Mouse (Mus musculus) liver, embryonic 14.5 days (tissue): Measurements from ENCODE around the gene Exph5. TPM values are rescaled to one million over a fixed set of nuclear protein-coding genes. Genes with fewer than 3 reads are reported as not detected.

Experiments used
- ATAC-seq: fragments of 200-750 bp; cut with Nextera tagmentation; 2 replicates; pipeline ENCODE4 v1.8.0; 2017; ENCODE audit warnings: moderate number of reproducible peaks, mild to moderate bottlenecking, moderate library complexity; ENCODE audit not compliant: insufficient read depth
- DNase-seq, 3 experiments: peaks; one replicate each; pipeline ENCODE4 v3.0.0-alpha.2; 2012 to 2013; ENCODE audit warnings: low read depth in 3 of 3, low spot score in 3 of 3
- H3K27ac ChIP-seq: fragments of 300-500 bp; sonication (generic); 2 replicates; pipeline ENCODE4 v1.5.1; 2014; ENCODE audit warnings: moderate library complexity, mild to moderate bottlenecking, control low read depth, inconsistent platforms
- H3K27me3 ChIP-seq: fragments of 300-500 bp; sonication (generic); 2 replicates; pipeline ENCODE4 v1.6.1; 2014; ENCODE audit warnings: mild to moderate bottlenecking, low read length, moderate library complexity; ENCODE audit not compliant: control insufficient read depth, insufficient read depth
- H3K36me3 ChIP-seq: fragments of 300-500 bp; sonication (generic); replicated peaks from 2 replicates; pipeline ENCODE4 v1.6.1; 2014; ENCODE audit warnings: low read depth; ENCODE audit not compliant: control insufficient read depth, insufficient read depth
- H3K4me1 ChIP-seq, 2 experiments: fragments of 200-500 bp in 1 of 2; fragments of 300-500 bp in 1 of 2; sonication (generic) in 1 of 2; replicated peaks; 2 replicates each; pipeline ENCODE4 v1.6.1; 2012 to 2014; ENCODE audit warnings: antibody characterized with exemption in 1 of 2, inconsistent platforms in 1 of 2, low read length in 1 of 2; ENCODE audit not compliant: control insufficient read depth in 2 of 2, insufficient read depth in 2 of 2
- H3K4me2 ChIP-seq: fragments of 300-500 bp; sonication (generic); 2 replicates; pipeline ENCODE4 v1.6.1; 2014; ENCODE audit warnings: low read depth, mild to moderate bottlenecking, control low read depth, moderate library complexity
- H3K4me3 ChIP-seq, 2 experiments: fragments of 200-500 bp in 1 of 2; fragments of 300-500 bp in 1 of 2; sonication (generic) in 1 of 2; 2 replicates each; pipeline ENCODE4 v1.5.1; 2012 to 2014; ENCODE audit warnings: low read depth in 2 of 2, low read length in 2 of 2, mild to moderate bottlenecking in 2 of 2, control low read depth in 1 of 2, inconsistent platforms in 1 of 2, moderate library complexity in 1 of 2; ENCODE audit not compliant: insufficient read depth in 1 of 2
- H3K9ac ChIP-seq: fragments of 300-500 bp; sonication (generic); replicated peaks from 2 replicates; pipeline ENCODE4 v1.6.1; 2014; ENCODE audit warnings: mild to moderate bottlenecking, control low read depth, moderate library complexity
- H3K9me3 ChIP-seq: fragments of 300-500 bp; sonication (generic); 2 replicates; pipeline ENCODE4 v1.6.1; 2016; ENCODE audit warnings: low read length, mixed read lengths; ENCODE audit not compliant: control insufficient read depth
- CTCF ChIP-seq: IDR thresholded peaks from 2 replicates; pipeline ENCODE4 v1.5.1; 2016; ENCODE audit warnings: antibody characterized with exemption, low read depth, control low read depth
- EP300 ChIP-seq: IDR thresholded peaks from 2 replicates; pipeline ENCODE4 v1.6.1; 2016; ENCODE audit warnings: antibody characterized with exemption, low read depth
- WGBS: fragments of 180-500 bp; shearing (Covaris S2); extraction: QIAGEN DNeasy Blood & Tissue Kit; methylation state at CpG from one replicate; pipeline ENCODE4 v1.1.7; 2014; ENCODE audit not compliant: insufficient replicate concordance; 5-methylcytosine and 5-hydroxymethylcytosine counted together
- polyA plus RNA-seq, 2 experiments: library from polyadenylated mRNA; depleted of rRNA in 1 of 2; stranded (reverse) in 1 of 2; unstranded in 1 of 2; fragments of >200 nt; fragmentation: Nextera tagmentation in 1 of 2; extraction: Ambion mirVana in 1 of 2; gene quantifications; 2 replicates each; pipeline versions ENCODE4 v1.2.1 to v1.2.3; 2012 to 2014

The Exph5 gene
- polyA plus RNA-seq, 2 experiments = 0.13 to 0.37 TPM

- WGBS = 52% methylated on average over 3 of the region's 3 CpGs
- no peak for DNase-seq
Observed at GRCm38 (mm10) chr9:53335131-53335530, 33.7 kb downstream of the Exph5 start.

GRCm38 (mm10) chr9:53339603-53340002, 38.1 kb downstream of the Exph5 start:
- Histone ChIP-seq H3K27me3 (no peaks in the 10 kb centered on the region), H3K4me2 (no peak overlapping the region), H3K9me3 (no peaks in the 10 kb centered on the region), H3K36me3 (no peaks in the 10 kb centered on the region), H3K9ac (no peak overlapping the region), H3K4me1 (no peaks in the 10 kb centered on the region), H3K27ac (no peak overlapping the region), H3K4me3 (no peak overlapping the region)
- no peak for DNase-seq
- WGBS = 67% methylated on average over 7 of the region's 7 CpGs
- TF ChIP-seq CTCF (no peak), EP300 (no peak)
- ATAC-seq = no peak

More at GRCm38 (mm10) chr9:53335131-53335530, 33.7 kb downstream of the Exph5 start:
- no peak overlapping the region for H3K27ac ChIP-seq
- H3K4me3 ChIP-seq = no peak overlapping the region
- no peak overlapping the region for H3K9ac ChIP-seq
- no peak overlapping the region for H3K4me2 ChIP-seq
- TF ChIP-seq EP300 = no peak
- TF ChIP-seq CTCF = no peak
- H3K27me3 ChIP-seq = no peaks in the 10 kb centered on the region
- ATAC-seq = no peak
- H3K36me3 ChIP-seq = no peaks in the 10 kb centered on the region
- H3K9me3 ChIP-seq = no peaks in the 10 kb centered on the region
- H3K4me1 ChIP-seq = no peaks in the 10 kb centered on the region

GRCm38 (mm10) chr9:53340328-53340916, 39.0 kb downstream of the Exph5 start:
- H3K9ac ChIP-seq = no peak overlapping the region
- H3K4me3 ChIP-seq = peak overlapping the region; percentile 28 to 56
- no peaks in the 10 kb centered on the region for H3K36me3 ChIP-seq
- 34% methylated on average over 17 of the region's 17 CpGs for WGBS
- DNase-seq = no peak
- no peak overlapping the region for H3K27ac ChIP-seq
- ATAC-seq = no peak
- no peaks in the 10 kb centered on the region for H3K9me3 ChIP-seq
- peak overlapping the region; percentile 24 for H3K4me2 ChIP-seq
- H3K27me3 ChIP-seq = no peaks in the 10 kb centered on the region
- no peaks in the 10 kb centered on the region for H3K4me1 ChIP-seq
- TF ChIP-seq CTCF (no peak), EP300 (no peak)

- DNase-seq = no peak
- Histone ChIP-seq H3K27me3 (no peaks in the 10 kb centered on the region), H3K4me3 (peak overlapping the region; percentile 28 to 56), H3K9ac (no peak overlapping the region), H3K4me1 (no peaks in the 10 kb centered on the region), H3K4me2 (peak overlapping the region; percentile 3), H3K9me3 (no peaks in the 10 kb centered on the region), H3K36me3 (no peaks in the 10 kb centered on the region), H3K27ac (no peak overlapping the region)
- ATAC-seq = no peak
- TF ChIP-seq CTCF = no peak
- no peak for TF ChIP-seq EP300
- 8% methylated on average over 14 of the region's 14 CpGs for WGBS
Observed at GRCm38 (mm10) chr9:53340969-53341368, 39.5 kb downstream of the Exph5 start.

- Histone ChIP-seq H3K4me1 (no peaks in the 10 kb centered on the region), H3K4me3 (no peak overlapping the region), H3K9ac (no peak overlapping the region), H3K9me3 (no peaks in the 10 kb centered on the region), H3K36me3 (no peaks in the 10 kb centered on the region), H3K27me3 (no peaks in the 10 kb centered on the region), H3K27ac (no peak overlapping the region), H3K4me2 (no peak overlapping the region)
- TF ChIP-seq CTCF (no peak), EP300 (no peak)
- DNase-seq = no peak
- WGBS = 48% methylated on average over 3 of the region's 3 CpGs
- no peak for ATAC-seq
Observed at GRCm38 (mm10) chr9:53341981-53342380, 40.5 kb downstream of the Exph5 start.
